Mouse (Mus musculus) heart, adult 8-10 months (tissue): ENCODE measurements around the gene Pxk. TPM values are rescaled to one million over a fixed set of nuclear protein-coding genes. Genes with fewer than 3 reads are reported as not detected.
A peak's percentile ranks its signal among the peaks of the same experiment; 100 is the strongest.

Source experiments
- DNase-seq: peaks from one replicate; pipeline ENCODE4 v3.0.0; 2022; ENCODE audit warnings: low spot score
- total RNA-seq, 4 experiments: library from RNA; stranded (reverse); gene quantifications; 2 replicates each; pipeline ENCODE4 v1.2.4; 2022

Pxk gene
- total RNA-seq, result 10 to 100 TPM; 21.5 to 25.4 (median 24.6) TPM

DNA sequence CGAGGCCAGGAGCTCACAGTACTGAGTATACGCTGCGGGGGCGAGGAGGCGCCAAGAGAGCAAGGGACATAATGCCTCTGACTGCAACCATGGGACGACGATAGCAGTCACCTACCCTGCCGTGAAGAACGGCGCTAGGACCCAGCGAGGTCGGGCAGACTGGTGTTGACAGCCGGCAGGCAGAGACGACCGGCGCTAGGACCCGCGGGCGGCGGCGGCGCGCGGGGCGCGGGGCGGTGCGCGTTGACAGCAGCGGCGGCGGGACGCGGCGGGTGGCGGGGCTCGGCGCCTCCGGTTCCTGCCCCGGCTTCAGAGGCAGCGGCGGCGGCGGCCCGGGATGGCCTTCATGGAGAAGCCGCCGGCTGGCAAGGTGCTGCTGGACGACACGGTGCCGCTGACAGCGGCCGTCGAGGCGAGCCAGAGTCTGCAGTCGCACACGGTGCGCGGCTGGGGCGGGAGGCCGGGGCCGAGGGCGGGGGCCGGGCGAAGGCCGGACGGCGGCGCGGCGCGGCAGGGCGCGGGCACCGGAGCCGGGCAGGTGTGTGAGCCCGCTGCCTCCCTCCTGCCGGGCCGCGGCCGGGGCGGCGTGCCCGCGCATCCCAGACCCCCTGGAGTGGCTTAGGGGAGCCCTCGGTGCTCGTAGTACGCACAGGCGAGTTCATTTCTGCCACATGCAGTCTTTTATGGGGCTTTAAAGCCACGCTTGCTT lies at the start of gene Pxk:
TSS of gene Pxk (plus strand) at position 234 of the 709 bp plus-strand sequence.
- DNase-seq, result peak; percentile 94

DNA sequence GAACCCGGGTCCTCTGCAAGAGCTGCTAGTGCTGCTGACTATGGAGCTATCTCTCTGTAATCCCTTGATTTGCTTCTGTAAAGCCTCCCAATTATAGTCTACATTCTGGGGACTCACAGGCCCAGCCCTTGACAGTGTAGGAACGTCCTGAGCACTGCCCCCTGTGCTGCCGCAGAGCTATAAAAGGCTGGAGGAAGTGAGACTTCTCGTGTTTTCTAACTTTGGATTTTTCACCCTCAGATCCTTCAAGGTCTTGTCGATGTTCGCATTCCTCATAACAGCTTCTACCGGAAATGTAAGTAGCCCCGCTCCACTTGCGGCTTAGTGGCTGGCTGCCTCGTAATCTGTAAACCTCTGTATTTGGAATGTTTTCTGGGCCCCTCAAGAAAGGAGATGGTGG lies 48.7 kb upstream of the Pxk start:
- DNase-seq, result no peak

DNA sequence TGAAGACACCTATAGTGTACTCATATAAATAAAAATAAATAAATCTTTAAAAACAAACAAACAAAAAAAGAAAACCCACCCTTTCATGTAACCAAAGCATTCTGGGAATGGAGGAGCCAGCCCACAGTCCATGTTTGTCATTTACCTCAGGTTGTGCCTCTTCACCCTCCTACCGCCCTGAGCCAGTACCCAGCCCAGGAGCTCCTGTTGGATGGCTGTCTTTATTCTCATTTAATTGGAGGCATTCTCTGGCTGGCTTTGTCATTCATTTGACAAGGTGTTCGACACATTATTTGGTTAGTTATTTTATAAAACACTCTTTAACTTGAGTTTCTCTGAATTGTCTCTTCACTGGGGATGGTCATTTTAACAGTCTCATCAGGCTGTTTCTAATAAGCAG lies 46.1 kb upstream of the Pxk start:
- no peak for DNase-seq

DNA sequence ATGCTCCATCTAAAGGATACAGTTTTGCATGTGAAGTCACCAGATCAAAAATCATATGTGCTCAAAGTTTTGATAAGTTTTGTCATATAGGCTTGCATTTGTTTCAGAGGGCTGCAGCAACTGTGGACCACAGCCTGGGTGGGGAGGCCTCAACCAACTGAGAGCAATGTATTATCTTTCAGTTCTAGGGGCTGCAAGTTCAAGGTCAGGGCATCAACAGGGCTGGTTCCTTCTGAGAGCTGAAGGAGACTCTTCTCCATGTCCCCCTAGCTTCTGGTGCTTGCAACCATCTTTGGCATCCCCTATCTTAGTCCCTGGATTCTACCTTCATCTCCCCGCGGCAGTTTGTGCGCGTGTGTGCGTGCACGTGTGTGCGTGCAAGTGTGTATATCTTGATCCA lies 45.4 kb upstream of the Pxk start:
- DNase-seq, result no peak

DNA sequence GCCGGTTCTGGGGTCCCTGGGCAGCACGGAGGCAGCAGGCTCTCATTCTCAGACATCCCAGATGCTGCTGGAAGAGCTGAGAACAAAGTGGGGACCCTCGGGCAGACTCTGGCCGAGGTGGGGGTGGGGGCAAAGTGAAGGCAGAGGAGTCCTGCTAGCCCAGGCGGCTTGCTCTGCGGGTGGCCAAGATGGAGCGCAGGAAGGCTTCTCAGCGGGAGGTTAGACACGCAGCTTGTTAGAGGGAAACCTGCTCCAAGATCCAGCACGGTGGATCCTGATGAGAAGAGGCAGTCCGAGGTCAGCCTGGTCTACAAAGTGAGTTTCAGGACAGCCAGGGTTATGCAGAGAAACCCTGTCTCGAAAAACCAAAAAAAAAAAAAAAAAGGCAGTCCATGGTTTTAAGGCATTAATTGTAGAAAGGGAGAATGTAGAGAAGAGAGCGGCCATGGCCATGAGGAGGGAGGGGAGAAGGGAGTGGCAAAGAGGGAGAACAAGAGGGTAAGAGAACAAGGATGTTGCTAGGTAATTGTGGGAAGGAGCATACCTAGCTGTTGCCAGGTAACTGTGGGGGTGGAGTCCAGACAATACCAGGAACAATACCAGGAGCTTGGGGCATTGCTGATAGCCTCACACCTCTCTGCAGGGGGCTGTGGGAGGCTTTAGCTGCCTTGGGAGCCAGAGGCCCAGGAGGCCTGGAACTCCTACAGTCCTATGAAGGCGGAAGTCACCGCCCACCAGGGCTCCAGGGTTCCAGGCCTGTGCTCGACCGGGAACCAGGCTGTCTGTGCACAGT lies 43.5 kb upstream of the Pxk start:
- no peak for DNase-seq

DNA sequence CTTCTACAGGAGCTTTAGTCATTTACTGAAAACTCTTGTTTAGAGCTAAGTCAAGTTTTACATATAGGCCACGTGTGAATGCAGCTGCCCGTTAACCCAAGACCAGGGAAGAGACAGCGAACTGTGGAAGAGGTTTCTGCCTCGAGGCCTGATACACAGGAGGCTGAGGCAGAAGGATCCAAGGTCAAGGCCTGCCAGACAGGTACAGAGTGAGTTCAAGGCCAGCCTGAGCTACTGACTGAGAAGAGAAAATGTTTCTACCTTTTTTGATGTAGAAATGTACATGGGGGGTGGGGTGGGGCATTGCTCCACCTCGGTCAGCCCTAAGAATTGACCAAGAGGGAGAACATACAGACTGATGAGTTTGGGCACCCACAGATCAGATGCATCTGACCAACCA lies 41.9 kb upstream of the Pxk start:
- DNase-seq, result no peak

DNA sequence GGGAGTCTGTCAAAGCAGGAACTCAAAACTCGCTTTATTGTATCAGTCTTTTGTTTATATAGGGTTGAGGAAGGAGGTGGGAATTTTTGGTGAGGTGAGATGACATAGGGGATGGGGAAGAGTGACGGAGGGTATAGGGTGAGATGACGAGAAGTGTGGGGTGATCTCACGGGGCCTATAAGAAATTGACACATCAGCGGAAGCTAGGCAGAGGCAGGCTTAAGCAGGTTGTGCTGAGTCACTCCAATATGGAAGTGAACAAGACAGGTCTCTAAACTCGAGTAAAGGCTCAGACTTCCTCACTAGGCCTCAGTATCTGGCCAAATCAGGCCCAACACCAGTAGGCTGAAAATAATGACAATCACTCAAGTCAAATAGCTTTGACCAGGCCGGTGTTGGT lies 38.1 kb upstream of the Pxk start:
- DNase-seq, result no peak

DNA sequence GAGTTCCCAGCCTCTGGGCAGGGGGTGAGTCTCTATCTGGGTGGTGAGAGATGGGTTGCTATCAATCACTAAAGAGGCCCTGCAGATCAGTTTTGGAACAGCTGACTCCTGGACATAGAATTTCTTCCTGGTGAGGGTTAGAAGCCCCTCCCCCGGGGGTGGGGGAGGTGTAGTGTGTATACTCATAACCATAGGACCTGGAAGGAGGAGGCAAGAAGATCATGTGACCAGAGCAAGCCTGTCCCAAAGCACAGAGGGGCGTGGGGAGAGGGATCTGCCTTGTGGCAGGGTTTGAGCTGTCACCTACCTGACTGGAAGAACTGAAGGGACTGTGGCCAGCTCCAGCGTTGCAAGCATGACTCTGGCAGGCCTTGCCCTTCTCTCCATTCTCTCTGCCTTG lies 35.9 kb upstream of the Pxk start:
- DNase-seq, result no peak

DNA sequence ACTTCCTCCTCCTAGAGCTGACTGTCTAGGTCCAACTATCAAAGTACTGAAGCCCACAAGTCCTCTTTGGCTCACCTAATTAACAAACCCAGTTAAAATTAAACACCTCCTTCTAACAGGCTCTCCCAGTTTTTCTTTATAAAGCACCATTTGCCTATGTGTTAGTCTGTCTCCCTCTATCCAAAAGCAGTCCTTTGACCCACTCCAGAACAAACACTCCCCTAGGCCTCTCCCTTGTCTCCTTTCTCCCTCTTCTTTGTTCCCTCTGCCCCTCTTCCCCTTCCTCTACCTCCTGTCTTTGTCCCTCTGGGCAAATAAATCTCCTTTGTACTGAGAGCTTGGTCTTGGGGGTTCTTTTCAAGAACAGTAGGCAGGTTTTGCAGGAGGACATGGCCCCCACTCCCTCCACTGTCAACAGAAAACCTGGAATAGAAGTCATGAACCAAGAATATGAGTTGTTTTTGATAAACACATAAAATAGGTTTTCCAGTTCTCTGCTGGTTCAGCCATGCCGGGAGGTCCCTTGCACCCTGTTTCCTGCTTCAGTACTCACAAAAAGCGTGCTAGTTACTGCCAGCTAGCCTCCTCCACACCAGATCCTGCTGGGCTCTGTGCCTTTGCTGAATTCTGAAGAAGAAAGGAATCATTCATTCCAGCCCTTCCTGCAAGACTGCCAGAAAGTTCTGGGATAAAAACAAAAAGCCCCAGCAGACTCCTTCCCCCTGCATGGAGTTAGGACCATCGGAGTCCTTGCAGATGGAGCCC lies 35.3 kb upstream of the Pxk start:
- no peak for DNase-seq

DNA sequence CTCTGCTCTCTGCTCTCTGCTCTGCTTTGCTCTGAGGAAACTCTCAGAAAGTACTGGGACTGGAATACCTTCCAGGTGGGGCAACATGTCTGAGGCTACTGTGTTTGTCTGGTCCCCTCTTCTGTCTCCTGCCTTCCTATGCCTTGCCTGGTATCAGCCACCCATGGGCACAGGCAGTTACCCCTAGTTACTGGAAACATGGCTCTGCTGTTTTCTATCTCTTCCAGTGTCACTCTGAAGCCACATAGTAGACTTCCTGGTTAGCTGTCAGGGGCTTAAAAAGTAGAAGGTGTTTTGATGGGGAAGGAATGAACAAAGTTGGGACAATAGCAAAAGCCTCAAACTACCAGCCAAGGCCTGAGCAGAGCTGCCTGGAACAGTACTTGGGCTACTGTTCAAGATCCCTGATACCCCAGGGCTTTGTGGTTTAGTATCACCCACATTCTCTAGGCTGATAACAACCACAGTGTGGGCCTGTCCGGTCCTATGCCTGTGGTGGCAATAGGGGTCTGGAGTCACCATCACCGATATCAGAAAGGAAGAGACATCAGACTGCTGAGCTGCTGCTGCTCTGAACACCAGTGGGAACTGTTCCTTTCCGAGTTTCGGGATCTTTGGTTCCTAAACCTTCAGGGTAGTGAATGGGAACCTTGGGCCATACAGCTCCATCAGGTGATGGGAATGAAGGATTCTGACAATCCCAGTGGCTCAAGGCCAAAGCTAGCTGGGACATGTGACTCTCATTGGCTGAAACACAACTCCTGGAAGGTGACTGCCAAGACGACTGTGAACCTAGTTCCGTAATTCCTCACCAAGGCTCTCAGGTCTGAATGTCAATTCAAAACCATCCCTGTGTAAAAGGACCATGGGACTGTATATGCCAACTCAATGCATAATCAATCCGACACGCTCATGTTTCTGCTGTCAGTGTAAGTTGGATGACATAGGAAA lies 33.9 kb upstream of the Pxk start:
- DNase-seq, result no peak

DNA sequence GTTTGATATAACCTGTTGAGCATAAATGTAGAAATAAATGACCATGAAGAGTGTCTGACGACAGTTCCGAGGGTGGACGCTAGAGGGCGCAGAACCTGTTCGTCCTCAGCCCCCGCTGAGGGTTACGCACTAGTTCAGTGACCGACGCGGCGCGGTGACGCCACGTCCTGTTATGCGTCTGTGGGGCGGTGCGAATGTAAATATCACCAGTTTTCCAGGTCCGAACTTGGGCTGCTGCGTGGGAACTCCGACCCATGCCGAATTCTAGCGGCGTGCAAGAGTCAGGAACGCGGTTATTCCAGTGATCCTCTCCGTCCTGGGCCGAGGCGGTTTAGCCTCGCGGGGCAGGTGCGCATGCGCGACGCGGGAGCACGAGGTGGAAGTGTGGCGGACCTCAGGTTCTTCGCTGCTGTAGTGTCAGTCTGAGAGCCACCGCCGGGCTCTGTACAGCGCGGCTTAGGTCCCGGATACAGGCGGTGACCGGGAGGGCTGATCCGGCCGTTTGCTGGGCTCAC lies 17.8 kb upstream of the Pxk start, which contains the start of gene Rpp14:
TSS of gene Rpp14 (plus strand) at position 203 of the 515 bp plus-strand sequence.
- peak; percentile 96 for DNase-seq

DNA sequence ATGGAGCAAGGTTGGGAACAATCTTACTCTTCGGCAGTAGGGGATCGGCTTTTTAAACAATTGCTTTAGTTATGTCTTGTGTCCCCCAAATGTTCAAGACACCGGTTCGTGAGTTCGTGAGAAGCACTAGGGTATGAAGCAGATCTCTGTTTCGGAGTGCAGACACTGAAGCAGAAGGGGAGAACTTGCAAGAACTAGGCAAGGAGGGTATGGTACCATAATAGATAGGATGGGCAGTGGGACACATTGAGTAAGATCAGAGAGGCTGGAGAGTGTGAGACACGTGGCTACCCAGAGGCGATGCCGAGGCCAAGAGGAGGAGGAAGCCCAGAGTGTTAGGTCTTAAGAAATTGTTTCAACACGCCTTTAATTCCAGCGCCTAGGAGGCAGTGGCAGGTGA lies 17.3 kb upstream of the Pxk start:
- no peak for DNase-seq

DNA sequence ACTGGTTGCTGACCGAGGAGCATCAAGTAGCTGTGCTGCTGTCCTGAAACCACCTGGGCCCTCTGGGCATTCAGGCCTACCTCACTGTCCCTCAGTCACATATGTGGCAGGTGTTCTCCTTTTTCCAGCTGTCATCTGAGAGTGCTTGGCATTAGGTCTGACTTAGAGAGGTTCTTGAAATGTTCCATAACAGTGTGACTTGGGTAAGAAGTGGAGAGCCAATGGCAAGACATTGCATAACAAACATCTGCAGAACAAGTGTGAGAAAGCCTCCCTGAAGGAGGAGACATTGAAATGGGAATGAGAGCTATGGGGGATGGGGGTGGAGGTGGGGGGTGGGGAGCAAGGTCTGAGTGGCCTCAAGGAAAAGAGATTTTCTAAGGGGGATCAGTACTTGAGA lies 15.1 kb upstream of the Pxk start:
- DNase-seq, result no peak

DNA sequence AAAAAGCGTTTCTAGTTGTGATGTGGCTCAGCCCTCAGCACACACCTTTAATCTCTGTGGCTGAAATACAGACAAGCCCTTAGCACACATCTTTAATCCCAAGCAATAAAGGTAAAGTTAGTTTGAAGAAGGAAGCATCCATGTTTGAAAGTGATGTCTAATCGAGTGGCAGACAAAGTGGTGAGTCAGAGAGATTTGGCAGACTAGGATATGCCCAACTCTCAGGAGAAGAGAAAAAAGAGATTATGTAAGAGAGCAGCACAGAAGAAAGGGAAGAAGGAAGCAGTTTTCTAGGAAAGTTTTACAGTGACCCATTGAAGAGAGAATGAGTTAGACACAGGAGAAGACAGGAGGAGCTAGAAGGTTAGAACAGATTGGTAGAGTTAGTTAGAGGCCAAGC lies 9.0 kb upstream of the Pxk start:
- no peak for DNase-seq

DNA sequence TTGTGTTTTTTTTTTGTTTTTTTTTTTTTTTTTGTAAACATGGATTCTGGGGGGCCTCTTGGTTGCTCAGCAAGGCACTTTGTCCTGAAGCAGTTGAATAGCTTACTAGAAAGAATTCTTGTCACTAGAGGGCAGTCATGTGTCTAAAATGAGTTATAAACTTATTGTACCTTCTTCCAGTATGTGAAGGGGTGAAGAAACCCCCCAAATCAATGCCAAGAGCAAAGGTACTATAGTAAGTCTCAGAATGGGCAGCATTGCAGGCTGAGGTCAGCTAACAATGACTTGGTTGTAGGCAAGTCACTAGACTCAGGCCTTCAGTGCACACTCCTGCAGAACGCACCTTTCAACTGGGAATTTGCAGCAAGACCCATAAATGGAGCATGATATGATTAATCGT lies 5.4 kb upstream of the Pxk start:
- peak; percentile 73 for DNase-seq

DNA sequence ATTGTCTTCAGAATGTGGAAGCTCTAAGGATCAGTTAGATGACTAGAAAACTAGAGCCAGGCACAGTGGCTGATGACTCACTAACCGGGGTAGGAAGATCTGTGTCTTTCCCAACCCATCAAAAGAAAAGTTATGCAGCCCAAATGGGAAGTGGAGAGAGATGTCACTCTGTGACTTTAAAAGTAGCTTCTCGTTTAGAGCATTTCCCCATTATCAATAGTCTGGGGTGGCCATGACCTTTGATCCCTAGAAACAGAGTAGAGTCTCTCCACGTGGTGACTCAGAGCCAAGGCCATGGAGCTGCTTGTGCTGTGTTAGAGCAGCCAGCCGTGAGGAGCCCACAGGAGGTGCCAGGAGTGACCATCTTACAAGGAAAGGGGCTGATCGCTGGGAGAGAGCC lies 4.6 kb upstream of the Pxk start:
- DNase-seq, result no peak

DNA sequence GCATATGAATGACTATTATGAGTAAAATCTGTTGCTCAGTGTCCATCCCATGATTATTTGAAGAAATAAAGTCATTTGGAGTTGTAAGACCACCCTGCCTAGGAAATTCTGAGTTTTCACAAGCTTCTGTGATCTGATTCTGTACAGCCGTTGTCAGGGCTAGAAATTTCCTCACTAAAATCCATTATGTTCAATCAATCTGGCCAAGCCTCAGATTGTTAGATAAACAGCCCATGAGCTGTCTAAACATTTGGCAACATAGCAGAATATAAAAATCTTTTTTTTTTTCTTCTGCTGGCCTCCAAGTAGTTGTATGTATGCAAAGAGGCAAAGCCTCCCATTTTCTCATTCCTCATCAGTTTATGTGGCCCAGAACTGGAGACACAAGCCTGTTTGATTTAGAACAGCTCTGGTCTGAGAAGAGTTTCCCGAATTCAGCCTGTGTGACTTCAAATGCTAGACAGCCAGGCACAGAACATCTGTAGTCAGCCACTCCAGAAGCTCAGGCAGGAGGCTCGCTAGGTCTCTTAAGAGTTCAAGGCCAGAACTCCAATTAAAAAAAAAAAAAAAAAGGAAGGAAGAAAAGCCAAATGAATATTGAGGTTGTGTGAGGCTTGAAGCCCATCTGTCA lies 3.0 kb upstream of the Pxk start:
- no peak for DNase-seq

DNA sequence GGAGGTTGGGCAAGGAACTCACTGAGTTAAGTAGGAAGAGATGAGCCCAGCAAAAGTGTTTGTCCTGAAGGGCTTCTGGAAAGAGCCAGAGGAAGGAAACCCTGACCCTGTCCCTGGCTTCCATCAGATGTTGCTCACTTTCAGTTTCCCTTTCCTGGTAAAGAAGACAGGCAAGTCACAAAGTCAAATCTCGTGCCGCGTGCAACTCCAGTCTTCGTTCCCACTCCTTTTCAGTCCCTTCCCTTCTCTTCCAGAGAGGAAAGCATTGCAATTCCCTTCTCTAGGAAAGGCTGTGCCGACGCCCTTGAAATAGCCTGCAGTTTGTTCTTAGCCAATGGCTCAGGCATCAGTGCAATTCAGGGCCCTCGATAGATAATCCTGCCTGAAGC lies 2.5 kb upstream of the Pxk start:
- DNase-seq, result peak; percentile 82

DNA sequence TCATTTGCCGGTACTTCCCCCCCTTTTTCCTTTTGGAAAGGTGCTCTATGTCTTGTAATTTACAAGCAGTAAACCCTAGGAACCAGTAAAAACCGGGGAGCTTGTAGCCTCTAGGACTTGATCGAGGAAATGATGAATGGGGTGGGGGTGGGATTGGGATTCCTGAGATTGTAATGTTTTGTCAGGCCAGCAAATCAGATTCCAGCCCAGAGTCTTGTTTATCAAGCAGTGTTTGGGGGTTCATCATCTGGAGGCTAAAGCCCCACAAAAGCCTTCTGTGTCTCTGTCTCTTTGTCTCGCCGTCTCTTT lies 630 bp downstream of the Pxk start:
- DNase-seq, result no peak

DNA sequence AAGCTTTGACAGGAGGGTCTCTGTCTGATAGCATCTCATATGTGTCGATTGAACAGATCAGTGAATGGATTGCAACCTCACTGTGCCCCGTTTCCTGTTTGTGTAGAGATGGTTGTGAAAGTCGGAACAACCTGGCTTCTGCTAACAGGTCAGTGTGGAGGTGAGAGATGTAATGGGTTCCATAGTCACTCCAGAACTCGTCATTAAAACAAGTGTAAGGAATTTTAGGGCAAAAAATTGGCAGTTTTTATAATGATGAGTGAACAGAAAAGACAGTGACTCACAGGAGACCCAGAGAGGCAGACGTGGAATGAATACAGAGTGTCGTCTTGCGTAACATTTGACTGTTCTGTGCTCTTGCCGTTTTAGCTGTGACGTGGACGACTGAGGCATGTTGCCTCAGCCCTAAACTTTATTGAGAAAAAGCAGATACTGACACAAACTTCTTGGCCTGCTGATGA lies 1.6 kb downstream of the Pxk start:
- peak; percentile 44 for DNase-seq

DNA sequence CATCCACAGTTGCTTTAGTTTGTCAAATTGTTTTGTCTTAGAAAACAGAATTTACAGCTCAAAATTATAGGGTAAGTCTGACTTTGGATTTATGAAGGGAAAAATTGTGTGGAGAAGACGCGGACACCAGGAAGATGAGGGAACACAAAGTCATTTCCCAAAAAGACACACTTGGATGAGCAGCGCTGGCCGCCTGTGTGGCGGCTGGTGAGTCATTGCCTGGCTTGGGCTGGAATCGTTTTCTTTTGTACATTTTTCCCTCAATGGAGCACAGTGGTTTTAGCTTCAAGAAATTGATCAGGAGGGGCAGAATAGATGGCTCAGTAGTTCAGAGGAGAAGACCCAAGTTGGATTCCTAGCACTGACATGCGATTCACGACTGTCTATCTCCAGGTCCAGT lies 3.9 kb downstream of the Pxk start:
- DNase-seq, result no peak
